Mouse (Mus musculus) embryonic fibroblast, embryonic 13.5 days (primary cell): ENCODE measurements at regions not wholly inside any gene's neighbourhood (a gene's known extent, or its start where the extent isn't known, plus 50 kb on each side); places are given as distances from the start of the nearest gene placed in this dataset.

Experiments used
- CTCF ChIP-seq: IDR thresholded peaks from 2 replicates; pipeline ENCODE4 v1.5.1; 2011; ENCODE audit warnings: mild to moderate bottlenecking, control low read depth, low read length, moderate library complexity, borderline replicate concordance; ENCODE audit not compliant: insufficient read depth
- POLR2A ChIP-seq: IDR thresholded peaks from 2 replicates; pipeline ENCODE4 v1.6.1; 2011; ENCODE audit warnings: low read depth, mild to moderate bottlenecking, control low read depth, low read length, moderate library complexity

DNA sequence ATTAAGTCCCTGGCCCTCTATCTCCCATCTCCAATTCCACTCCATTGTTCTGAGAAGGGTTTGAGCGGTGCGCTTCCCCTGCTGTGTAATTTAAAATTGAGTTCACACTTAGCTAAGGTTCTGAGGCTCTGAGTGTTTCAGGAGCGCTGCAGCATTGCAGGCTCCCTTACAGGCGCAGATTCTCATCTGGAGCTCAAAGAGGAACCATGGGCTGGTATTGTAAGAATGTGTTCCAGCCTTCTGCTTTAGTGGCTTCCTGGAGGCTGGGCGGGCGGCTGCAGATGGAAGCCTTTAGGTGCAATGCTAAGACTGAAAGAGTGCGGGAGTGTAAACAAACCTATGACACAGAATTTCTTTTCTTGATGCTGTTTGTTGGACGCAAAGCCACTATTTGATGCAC, 177.8 kb downstream of the Insig2 start:
- TF ChIP-seq POLR2A = no peak
- no peak for TF ChIP-seq CTCF
